Mouse (Mus musculus): ENCODE results near the gene Entpd7.

Gene Entpd7

DNA sequence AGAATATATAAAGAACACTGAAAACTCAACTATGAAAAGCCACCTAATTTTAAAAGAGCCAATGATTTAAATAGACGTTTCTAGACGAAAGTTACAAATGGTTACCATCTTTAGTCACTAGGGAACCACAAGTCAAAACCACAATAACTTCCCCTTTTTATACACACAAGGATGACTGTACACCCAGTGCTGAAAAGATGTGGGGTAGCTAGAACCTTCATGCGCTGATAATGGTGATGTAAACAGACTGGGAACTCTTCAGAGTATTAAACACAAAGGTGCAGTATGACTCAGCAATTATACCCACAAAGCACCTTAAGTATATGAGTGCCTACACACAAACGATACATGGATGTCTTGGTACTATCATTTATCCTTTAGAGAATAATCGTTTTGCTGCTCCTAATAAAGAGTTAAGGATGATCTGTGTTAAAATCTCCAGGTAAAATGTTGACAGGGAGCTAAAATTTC lies 82.1 kb downstream of the Entpd7 start:
- no peak for DNase-seq

DNA sequence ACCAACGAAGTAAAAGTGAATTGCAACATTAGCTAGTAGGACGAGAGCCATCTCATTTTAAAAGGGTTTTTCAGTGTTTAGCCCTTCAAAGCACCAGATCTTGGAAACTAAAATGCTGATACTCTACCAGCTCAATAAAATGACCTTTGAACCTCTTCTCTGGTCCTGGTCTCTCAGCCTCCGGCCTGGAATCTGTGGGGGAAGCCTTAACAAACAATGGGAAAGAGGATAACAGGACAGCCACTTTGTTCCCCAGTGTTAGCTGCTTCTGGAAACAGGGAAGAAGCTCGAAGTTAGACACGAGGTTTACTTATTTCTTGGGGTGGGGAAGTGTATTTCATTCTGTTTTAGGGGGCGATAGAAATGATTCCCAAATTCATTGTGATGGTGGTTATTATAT lies 82.8 kb downstream of the Entpd7 start:
- DNase-seq, result no peak

DNA sequence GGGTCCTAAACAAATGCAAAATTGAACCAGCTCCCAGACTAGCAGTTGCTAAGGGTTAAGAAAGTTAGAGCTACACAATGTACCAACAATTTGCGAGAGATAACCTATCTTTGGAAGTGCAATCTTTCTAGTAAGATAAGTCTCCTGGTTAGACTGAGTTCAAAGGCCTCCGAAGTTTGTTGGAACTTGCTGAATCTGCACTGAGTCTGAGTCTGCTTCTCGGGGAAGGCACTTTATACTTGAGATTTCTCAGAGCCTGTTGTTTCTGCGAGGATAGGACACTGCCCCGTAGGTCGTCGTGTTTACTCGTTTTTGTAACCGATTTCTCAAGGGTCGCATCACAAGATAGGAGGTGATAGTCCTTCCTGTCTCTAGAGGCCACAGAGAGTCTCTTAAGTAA lies 86.0 kb downstream of the Entpd7 start:
- DNase-seq, result no peak

DNA sequence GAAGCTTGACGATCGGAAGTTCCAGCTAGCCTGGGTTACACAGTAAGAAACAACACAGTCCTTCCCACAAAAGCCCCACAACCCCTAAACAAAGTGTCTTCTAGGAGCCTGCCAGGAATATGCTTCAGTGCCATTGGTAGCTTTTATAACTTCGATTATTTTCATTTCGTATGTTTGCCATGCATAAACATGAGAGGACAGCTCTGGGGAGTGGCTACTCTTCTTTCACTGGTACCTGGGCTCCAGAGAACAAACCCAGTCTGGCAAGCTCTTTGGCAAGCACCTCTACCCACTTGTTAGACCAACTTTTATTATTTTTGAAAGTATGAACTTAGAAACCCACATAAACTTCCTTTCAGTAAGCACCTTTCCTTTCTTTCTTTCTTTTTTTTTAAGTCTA lies 87.1 kb downstream of the Entpd7 start:
- DNase-seq, result no peak

DNA sequence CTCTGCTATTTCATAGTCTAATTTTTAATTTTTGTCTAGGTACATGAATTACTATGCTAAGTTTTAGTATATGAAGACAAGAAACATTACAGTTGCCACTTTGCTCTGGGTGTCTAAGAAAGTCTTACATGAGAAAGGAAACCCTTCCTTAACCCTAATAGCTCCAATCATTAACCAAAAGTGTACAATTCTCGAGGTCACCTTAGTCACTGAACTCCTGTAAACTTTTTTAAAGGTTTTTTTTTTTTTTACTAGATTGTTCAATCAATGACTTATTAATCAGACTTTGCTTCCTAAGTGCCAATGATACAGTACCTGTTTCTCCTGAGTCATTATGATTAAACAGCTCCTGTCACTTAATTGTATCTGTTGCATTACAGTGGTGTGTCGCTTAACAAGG lies 87.8 kb downstream of the Entpd7 start:
- no peak for DNase-seq

DNA sequence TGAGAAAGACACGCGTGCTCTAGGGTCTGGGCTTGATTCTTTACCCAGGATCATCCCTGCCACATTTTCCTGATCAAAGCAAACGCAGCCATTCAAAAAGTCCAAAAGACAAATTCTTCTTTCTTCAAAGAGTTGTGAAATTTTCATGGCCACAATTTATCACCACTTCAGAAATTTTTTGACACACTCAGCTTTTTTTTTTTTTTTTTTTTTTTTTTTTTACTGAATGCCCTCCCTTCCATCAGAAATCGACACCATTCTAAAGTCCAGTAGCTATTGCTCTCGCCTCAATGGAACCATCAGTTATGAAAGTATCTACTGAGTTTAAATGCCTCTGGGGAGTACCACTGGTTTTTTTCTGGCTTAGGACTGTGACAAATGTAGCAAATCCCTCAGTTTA lies 90.9 kb downstream of the Entpd7 start:
- DNase-seq, result no peak

DNA sequence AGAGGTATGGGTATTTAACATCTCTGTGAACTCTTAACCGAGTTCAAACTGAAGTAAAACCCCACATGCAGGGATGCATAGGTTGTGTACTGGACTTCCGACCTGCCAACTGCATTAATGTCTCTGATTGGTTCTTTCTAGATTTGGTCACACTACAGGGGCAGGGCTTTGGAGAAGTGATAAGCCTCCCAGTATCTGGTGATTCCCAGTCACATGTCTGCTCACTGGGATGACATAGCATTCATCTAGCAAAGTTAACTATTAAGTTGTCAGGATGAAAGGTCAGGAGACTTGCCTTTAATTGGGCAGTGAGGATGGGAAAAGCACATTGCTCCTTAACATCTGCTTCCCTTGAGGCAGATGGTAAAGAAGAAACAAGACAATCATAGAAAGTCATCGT lies 92.5 kb downstream of the Entpd7 start, which contains the start of gene Abcc2:
Abcc2 (plus strand) TSS at position 213 of the 400 bp plus-strand sequence.
- no peak for DNase-seq
